Mouse (Mus musculus) forebrain, embryonic 12.5 days (tissue): Measurements from ENCODE around the gene Apoh. TPM values are rescaled to one million over a fixed set of nuclear protein-coding genes. Genes with fewer than 3 reads are reported as not detected.

Experiments
- ATAC-seq: fragments of 200-750 bp; cut with Nextera tagmentation; 2 replicates; pipeline ENCODE4 v1.8.0; 2017; ENCODE audit warnings: moderate TSS enrichment; ENCODE audit not compliant: low FRiP score
- H3K27ac ChIP-seq: fragments of 300-500 bp; sonication (generic); 2 replicates; pipeline ENCODE4 v1.5.1; 2016; ENCODE audit warnings: mild to moderate bottlenecking
- H3K27me3 ChIP-seq: fragments of 300-500 bp; sonication (generic); 2 replicates; pipeline ENCODE4 v1.6.1; 2016; ENCODE audit warnings: mild to moderate bottlenecking
- H3K36me3 ChIP-seq: fragments of 300-500 bp; sonication (generic); replicated peaks from 2 replicates; pipeline ENCODE4 v1.6.1; 2016; ENCODE audit warnings: mild to moderate bottlenecking
- H3K4me1 ChIP-seq: fragments of 300-500 bp; sonication (generic); 2 replicates; pipeline ENCODE4 v1.6.1; 2016
- H3K4me2 ChIP-seq: fragments of 300-500 bp; sonication (generic); 2 replicates; pipeline ENCODE4 v1.6.1; 2016; ENCODE audit warnings: mild to moderate bottlenecking, moderate library complexity
- H3K4me3 ChIP-seq: fragments of 300-500 bp; sonication (generic); replicated peaks from 2 replicates; pipeline ENCODE4 v1.5.1; 2016; ENCODE audit warnings: mild to moderate bottlenecking
- H3K9ac ChIP-seq: fragments of 300-500 bp; sonication (generic); 2 replicates; pipeline ENCODE4 v1.6.1; 2016; ENCODE audit warnings: mild to moderate bottlenecking
- H3K9me3 ChIP-seq: fragments of 300-500 bp; sonication (generic); 2 replicates; pipeline ENCODE4 v1.6.1; 2016
- WGBS: fragments of 180-500 bp; shearing (Covaris S2); methylation state at CpG from one replicate; pipeline ENCODE4 v1.1.7; 2016; 5-methylcytosine and 5-hydroxymethylcytosine counted together
- polyA plus RNA-seq: library from polyadenylated mRNA; unstranded; fragments of >200 nt; fragmentation: Nextera tagmentation; extraction: Ambion mirVana; gene quantifications from 2 replicates; pipeline ENCODE4 v1.2.1, GENCODE M21; 2016

Gene Apoh
- polyA plus RNA-seq, 1 experiment from 2014 or later: not detected

DNA sequence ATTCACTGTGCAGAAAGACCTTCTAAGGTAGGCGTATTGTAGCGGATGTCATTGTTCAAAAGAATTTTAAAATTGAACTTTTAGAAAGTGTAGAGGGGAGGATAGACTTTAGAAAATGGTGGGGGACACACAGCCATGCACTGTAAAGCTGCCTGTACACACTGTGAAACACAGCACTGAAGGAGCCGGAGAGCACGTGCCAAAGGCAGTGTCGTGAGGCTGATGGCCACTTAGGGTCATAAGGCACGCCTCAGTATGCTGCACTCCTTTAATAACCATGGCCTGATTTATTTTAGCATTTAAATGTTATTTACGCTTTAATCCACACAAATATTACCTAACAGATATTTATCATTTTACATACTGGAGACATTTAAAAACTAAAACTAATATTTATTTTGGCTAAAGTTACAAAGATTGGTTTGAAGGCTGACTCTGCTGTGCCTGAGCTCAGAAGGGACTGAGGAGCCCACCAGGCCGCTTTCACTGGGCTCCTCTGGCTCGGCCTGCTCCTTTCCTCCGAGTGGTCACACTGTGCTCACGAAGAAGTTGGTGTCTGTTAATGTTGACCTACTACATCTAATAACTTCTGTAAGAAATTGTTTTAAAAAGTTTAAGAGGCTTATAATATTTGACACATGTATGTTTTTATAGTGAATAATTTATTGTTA is 100.9 kb downstream of the Apoh start:
- Histone ChIP-seq H3K27ac (no peak overlapping the region), H3K4me1 (no peaks in the 10 kb centered on the region), H3K9ac (no peak overlapping the region), H3K9me3 (no peaks in the 10 kb centered on the region), H3K4me3 (no peak overlapping the region), H3K4me2 (no peak overlapping the region), H3K27me3 (no peaks in the 10 kb centered on the region), H3K36me3 (no peaks in the 10 kb centered on the region; the same call in 1 of the 2 replicates)
- no peak for ATAC-seq
- 83% methylated on average over 11 of the region's 11 CpGs for WGBS

DNA sequence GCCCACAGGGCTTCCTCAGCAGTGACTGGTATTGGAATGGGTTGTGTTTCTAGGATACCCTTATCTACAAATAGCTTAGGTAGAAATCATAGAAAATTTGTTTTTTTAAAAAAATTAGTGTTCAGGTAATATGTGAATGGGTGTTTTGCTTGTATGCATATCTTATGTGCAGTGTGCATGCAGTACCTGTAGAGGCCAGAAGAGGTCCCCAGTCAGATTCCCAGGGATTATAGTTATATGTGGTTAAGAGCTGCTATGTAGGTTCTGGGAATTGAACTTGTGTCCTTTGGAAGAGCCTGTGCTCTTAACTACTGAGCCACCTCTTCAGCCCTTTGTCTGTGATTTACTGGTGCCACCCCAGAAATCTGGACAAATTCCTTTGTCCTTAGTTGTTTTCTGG is 104.0 kb downstream of the Apoh start:
- Histone ChIP-seq H3K4me1 (no peaks in the 10 kb centered on the region), H3K9me3 (peaks cover 6% of the 10 kb centered on the region; the same call in 1 of the 2 replicates), H3K4me2 (no peak overlapping the region), H3K4me3 (no peak overlapping the region), H3K27me3 (no peaks in the 10 kb centered on the region), H3K27ac (no peak overlapping the region), H3K9ac (no peak overlapping the region), H3K36me3 (peaks cover 4% of the 10 kb centered on the region; the same call in 1 of the 2 replicates)
- no peak for ATAC-seq

DNA sequence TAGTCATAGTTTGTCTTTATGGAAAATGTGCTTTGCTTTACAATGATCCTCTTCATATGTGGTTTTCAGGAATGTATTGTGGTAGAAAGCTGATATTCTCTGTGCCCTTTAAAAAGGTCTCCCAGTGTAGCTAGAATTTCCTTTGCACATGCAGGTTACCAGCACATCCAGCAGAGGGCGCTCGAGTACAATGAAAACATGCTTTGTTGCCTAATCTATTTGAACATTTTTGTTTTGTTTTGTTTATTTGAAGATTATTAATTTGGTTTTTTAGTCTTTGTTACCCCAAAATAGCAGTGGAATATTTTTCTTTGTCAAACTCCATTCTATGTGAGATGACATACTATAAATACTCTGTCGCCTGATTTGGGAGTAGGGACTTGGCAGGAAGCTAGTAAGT is 106.7 kb downstream of the Apoh start:
- no peaks in the 10 kb centered on the region for H3K27me3 ChIP-seq
- ATAC-seq: no peak
- H3K9me3 ChIP-seq: peaks cover 6% of the 10 kb centered on the region; the same call in 1 of the 2 replicates
- 31% methylated on average over 3 of the region's 3 CpGs for WGBS
- H3K4me1 ChIP-seq: no peaks in the 10 kb centered on the region
- H3K4me3 ChIP-seq: no peak overlapping the region
- H3K27ac ChIP-seq: no peak overlapping the region
- no peak overlapping the region for H3K4me2 ChIP-seq
- H3K9ac ChIP-seq: no peak overlapping the region
- H3K36me3 ChIP-seq: peaks cover 4% of the 10 kb centered on the region; the same call in 1 of the 2 replicates

GRCm38 (mm10) chr11:108459599-108459998 is 116.4 kb downstream of the Apoh start:
- 92% methylated on average over 3 of the region's 3 CpGs for WGBS
- Histone ChIP-seq H3K27me3 (no peaks in the 10 kb centered on the region), H3K27ac (no peak overlapping the region), H3K4me3 (no peak overlapping the region), H3K9ac (no peak overlapping the region), H3K9me3 (0 out of 2 replicates have a peak, but pooled peaks cover 5% of the 10 kb centered on the region), H3K4me2 (no peak overlapping the region), H3K36me3 (no peaks in the 10 kb centered on the region), H3K4me1 (no peaks in the 10 kb centered on the region)
- ATAC-seq: no peak

Other genes starting within 250 kb of the Apoh start
- 3.3 and 4.6 TPM in 2 replicates for gene Prkca, start 574 bp downstream of the Apoh start, polyA plus RNA-seq
- 18.6 and 22.4 TPM in 2 replicates for gene Cep112, start 81.8 kb downstream of the Apoh start, polyA plus RNA-seq